Mouse (Mus musculus) naive thymus-derived CD4-positive, alpha-beta T cell, adult 5 months (primary cell): ENCODE results near the gene Mkln1. TPM values are rescaled to one million over a fixed set of nuclear protein-coding genes. Genes with fewer than 3 reads are reported as not detected.

Source experiments
- polyA plus RNA-seq: library from polyadenylated mRNA; unstranded; fragments of 100-300 nt; shearing (Covaris generic); gene quantifications from one replicate; pipeline ENCODE4 v1.2.1, GENCODE M21; 2017

Gene Mkln1
- polyA plus RNA-seq: 285 TPM

DNA sequence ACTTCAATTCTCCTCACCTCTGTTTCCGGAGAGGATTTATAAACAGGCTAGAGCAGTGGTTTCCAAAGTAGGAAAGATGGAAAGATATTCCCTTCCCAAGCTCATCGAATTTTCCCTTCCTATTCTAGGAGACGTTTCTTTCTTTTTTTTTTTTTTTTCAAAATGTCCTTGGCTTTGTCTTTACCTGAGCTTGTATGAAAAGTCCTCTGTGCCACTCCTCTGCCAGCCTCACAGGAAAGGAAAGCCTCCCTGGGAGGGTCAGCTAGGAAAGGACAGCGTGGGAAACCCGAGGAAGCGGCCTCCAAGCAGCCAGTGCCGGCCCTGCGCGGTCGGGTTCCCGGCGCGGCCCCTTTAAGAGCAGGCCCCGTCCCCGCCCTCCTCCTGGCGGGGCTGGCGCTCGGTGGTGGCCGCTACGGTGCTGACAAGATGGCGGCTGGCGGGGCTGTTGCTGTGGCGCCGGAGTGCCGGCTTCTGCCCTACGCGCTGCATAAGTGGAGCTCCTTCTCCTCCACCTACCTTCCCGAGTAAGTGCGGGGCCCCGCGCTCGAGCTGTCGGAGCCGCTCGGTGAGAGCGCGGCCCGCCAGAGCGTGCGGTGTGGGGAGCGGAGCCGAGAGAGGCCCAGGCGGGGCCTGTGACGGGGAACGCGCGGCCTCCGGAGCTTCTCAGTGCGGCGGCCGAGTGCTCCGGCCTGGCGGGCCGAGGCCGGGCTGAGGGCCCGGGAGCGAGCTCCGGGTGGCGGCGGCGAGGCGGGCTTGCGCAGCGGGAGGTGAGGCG, at the start of gene Mkln1:
Mkln1 (plus strand) TSS at position 305 of the 775 bp plus-strand sequence.

DNA sequence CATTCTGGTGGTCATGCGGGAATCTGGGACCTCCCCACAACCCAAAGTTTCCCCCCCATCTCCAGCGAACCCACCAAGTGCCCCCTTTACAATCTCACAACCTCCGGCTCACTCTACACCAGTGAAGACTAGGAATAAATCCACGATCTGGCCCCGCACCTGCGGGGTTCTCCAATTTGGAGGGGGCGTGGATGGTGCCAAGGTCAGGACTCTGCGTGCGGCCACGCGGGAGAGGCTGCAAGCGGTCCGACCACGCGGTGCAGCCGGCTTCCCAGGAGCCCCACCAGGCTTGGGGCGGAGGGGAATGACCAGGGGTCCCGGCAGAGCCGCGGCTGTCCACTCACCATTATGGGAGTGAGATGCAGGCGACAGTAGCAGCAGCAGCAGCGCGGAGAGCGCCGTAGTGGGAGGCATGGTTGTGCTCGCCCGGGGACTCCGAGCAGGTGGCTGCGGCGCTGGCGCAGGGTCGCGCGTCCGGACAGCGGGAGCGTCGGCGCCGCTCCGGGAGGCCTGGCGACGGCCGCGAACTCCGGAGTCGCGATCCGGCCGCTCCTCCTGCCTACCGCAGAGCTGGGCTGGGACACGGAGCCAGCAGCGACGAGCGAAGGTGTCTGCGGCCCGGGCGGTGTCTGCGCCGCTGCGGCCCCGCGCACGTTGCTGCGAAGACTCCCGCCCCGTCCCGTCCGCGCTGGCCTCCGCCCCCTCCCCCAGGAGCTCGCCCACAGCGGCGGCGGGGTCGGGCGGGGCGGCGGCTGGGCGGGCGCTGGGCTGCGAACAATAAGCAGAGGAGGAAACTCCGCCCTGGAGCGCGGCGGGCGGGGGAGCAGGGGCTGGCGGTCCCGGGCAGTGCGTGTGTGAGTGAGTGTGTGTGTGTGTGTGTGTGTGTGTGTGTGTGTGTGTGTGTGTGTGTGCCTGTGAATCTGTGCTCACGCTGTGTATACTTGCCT, 165.0 kb downstream of the Mkln1 start, which contains the start of gene Podxl:
Podxl (minus strand) TSS at position 747 of the 947 bp plus-strand sequence.

Other genes with a start within 250 kb of the Mkln1 start
- gene Podxl, start 165.2 kb downstream of the Mkln1 start, polyA plus RNA-seq: not detected